ENCODE assay signal across 13 mouse cellular contexts in the genomic region with DNA sequence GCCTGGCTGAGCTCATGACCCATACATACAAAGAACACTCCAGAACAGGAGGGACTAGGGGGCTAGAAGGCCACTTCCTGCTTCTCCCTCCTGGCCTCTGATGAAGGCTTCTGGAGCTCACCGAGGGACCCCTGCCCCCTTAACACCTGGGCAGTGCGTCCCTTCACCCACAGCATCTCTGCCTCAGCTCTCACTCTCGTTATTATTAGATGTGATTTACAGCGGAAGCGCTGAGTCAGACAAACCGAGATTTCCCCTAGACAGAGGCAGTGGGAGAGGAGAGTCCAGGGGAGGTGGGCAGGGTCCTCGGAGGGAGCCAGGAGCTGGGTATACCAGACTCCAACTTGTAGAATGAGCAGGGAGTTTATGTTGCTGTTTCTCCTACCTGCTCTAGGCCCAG. TPM values are rescaled to one million over a fixed set of nuclear protein-coding genes. Genes with fewer than 3 reads are reported as not detected.
A peak's percentile ranks its signal among the peaks of the same experiment; 100 is the strongest.
DNase-seq lines count a peak whose midpoint lies in the region; ATAC-seq and TF ChIP-seq lines count a peak whose summit lies in the region.
"Had no signal": no experiment of that assay in that cellular context is flagged by ENCODE, and none has a peak within 500 bp of the region (broad histone marks: within the 10 kb centered on the region; RNA-seq: fewer than 3 reads in every experiment).

No protein-coding gene starts in this region.

- no peaks in the 10 kb centered on the region for H3K9me3 ChIP-seq in heart, postnatal 0 days (replicated peaks; ENCODE audit: control insufficient read depth, low read length)
- H3K9me3 ChIP-seq in forebrain, embryonic 10.5 days: no peaks in the 10 kb centered on the region
- no peaks in the 10 kb centered on the region for H3K9me3 ChIP-seq in limb, embryonic 11.5 days (ENCODE audit: control insufficient read depth, low read length)
- H3K9me3 ChIP-seq in neural tube, embryonic 11.5 days (ENCODE audit: control insufficient read depth, low read length): no peaks in the 10 kb centered on the region

- H3K4me1 ChIP-seq in heart, postnatal 0 days (ENCODE audit: control insufficient read depth, insufficient read depth): peaks cover 10% of the 10 kb centered on the region
- H3K4me1 ChIP-seq in forebrain, embryonic 10.5 days: peaks cover 71% of the 10 kb centered on the region
- H3K4me1 ChIP-seq in limb, embryonic 11.5 days (ENCODE audit: control insufficient read depth, insufficient read depth, low read length): peaks cover 17% of the 10 kb centered on the region
- peaks cover 34% of the 10 kb centered on the region for H3K4me1 ChIP-seq in neural tube, embryonic 11.5 days (ENCODE audit: control insufficient read depth, insufficient read depth, low read length)

- H3K4me3 ChIP-seq in heart, postnatal 0 days (ENCODE audit: low read depth, low read length): no peak overlapping the region
- H3K4me3 ChIP-seq in forebrain, embryonic 10.5 days: peak overlapping the region; percentile 36; the same call in 1 of the 2 replicates
- no peak overlapping the region; the same call in 1 of the 2 replicates for H3K4me3 ChIP-seq in limb, embryonic 11.5 days (ENCODE audit: low read depth, low read length)
- no peak overlapping the region for H3K4me3 ChIP-seq in neural tube, embryonic 11.5 days (ENCODE audit: low read depth, low read length)

- DNase-seq in heart, postnatal 0 days (ENCODE audit: low spot score): no peak
- DNase-seq in heart, postnatal 25 days (ENCODE audit: low spot score): no peak
- DNase-seq in forebrain, embryonic 10.5 days (ENCODE audit: extremely low spot score, low spot score): no peak
- DNase-seq in limb, embryonic 11.5 days (ENCODE audit: low spot score): no peak
- DNase-seq in neural tube, embryonic 11.5 days (ENCODE audit: low spot score): peak; percentile 13
- no peak for DNase-seq in lung, postnatal 14 days
- no peak for DNase-seq in spleen, adult 18-20 months
- DNase-seq in left cerebral cortex, postnatal 36 days (ENCODE audit: low spot score in 2 of 2): no peak
- DNase-seq: adrenal gland, adult 2 months; gastrocnemius, postnatal 36 days; kidney, postnatal 4 days had no signal

- H3K4me2 ChIP-seq in heart, postnatal 0 days (ENCODE audit: low read depth, low read length): 0 out of 2 replicates have a peak overlapping the region, but pooled peaks have one; percentile 32
- H3K4me2 ChIP-seq in limb, embryonic 11.5 days (ENCODE audit: low read depth, severe bottlenecking): 0 out of 2 replicates have a peak overlapping the region, but pooled peaks have one; percentile 38
- no peak overlapping the region; the same call in 1 of the 2 replicates for H3K4me2 ChIP-seq in neural tube, embryonic 11.5 days (ENCODE audit: low read depth)

- no peak overlapping the region for H3K9ac ChIP-seq in heart, postnatal 0 days (replicated peaks; ENCODE audit: low read depth, low read length)
- H3K9ac ChIP-seq in limb, embryonic 11.5 days (ENCODE audit: low read length): no peak overlapping the region
- no peak overlapping the region for H3K9ac ChIP-seq in neural tube, embryonic 11.5 days (ENCODE audit: low read length)

- intact Hi-C loops in heart, postnatal 25 days (cut with DNase I): no loop called here
- intact Hi-C loops in left cerebral cortex, postnatal 36 days (cut with DNase I): loop anchor here (5.0 kb wide), 2 partner anchors 529 to 714 kb away; no protein-coding TSS in a partner anchor

- H3K27me3 ChIP-seq in heart, postnatal 0 days (ENCODE audit: control insufficient read depth, insufficient read depth, low read length): peaks cover 54% of the 10 kb centered on the region
- H3K27me3 ChIP-seq in forebrain, embryonic 10.5 days (ENCODE audit: poor library complexity, severe bottlenecking): peaks cover 81% of the 10 kb centered on the region
- peaks cover 22% of the 10 kb centered on the region for H3K27me3 ChIP-seq in limb, embryonic 11.5 days (ENCODE audit: control insufficient read depth, insufficient read depth, low read length)
- H3K27me3 ChIP-seq in neural tube, embryonic 11.5 days (ENCODE audit: control insufficient read depth, insufficient read depth, low read length): peaks cover 29% of the 10 kb centered on the region
- H3K27me3 ChIP-seq: Patski had no signal

- TF ChIP-seq EP300 in heart, postnatal 0 days (IDR thresholded peaks at IDR 0.05; ENCODE audit: low read depth): no peak

- no peak for TF ChIP-seq CTCF in heart, postnatal 0 days (IDR thresholded peaks at IDR 0.05; ENCODE audit: low read depth)

- WGBS in heart, postnatal 0 days: 23% methylated on average over 7 of the region's 7 CpGs
- WGBS in forebrain, embryonic 10.5 days: 35% methylated on average over 7 of the region's 7 CpGs
- WGBS in limb, embryonic 11.5 days: 26% methylated on average over 7 of the region's 7 CpGs
- 32% methylated on average over 7 of the region's 7 CpGs for WGBS in neural tube, embryonic 11.5 days

- no peak overlapping the region for H3K27ac ChIP-seq in heart, postnatal 0 days (ENCODE audit: low read depth)
- H3K27ac ChIP-seq in forebrain, embryonic 10.5 days: peak overlapping the region; percentile 52; the same call in 1 of the 2 replicates
- no peak overlapping the region for H3K27ac ChIP-seq in limb, embryonic 11.5 days (replicated peaks; ENCODE audit: low read depth, low read length)
- no peak overlapping the region for H3K27ac ChIP-seq in neural tube, embryonic 11.5 days (ENCODE audit: low read depth, low read length)

- H3K36me3 ChIP-seq in heart, postnatal 0 days (replicated peaks; ENCODE audit: control insufficient read depth, insufficient read depth, low read length): 0 out of 2 replicates have a peak, but pooled peaks cover under 1% of the 10 kb centered on the region
- H3K36me3 ChIP-seq in forebrain, embryonic 10.5 days (replicated peaks): peaks cover 7% of the 10 kb centered on the region
- H3K36me3 ChIP-seq in limb, embryonic 11.5 days (ENCODE audit: control insufficient read depth, insufficient read depth, low read length): no peaks in the 10 kb centered on the region
- no peaks in the 10 kb centered on the region for H3K36me3 ChIP-seq in neural tube, embryonic 11.5 days (ENCODE audit: control insufficient read depth, insufficient read depth, low read length)

- ATAC-seq in heart, postnatal 0 days (ENCODE audit: insufficient read depth, low read depth): no peak
- ATAC-seq in limb, embryonic 11.5 days (ENCODE audit: insufficient number of reproducible peaks, low FRiP score, low TSS enrichment, low read depth): no peak
- ATAC-seq in neural tube, embryonic 11.5 days (ENCODE audit: insufficient read depth, low FRiP score, low TSS enrichment): no peak
- ATAC-seq: CD4-positive, CD25-positive, alpha-beta regulatory T cell, adult 4 months; Patski had no signal

RNA-seq across cellular contexts. Expression of gene Pou3f1, which starts 15.0 kb away (rescaled TPM):
- total RNA-seq in heart, postnatal 0 days (2014; rRNA removed; ENCODE audit: low replicate concordance): 0.04 and 1.5 TPM in 2 replicates
- 0.03 and 0.08 TPM in 2 replicates for polyA plus RNA-seq in heart, postnatal 0 days (2015; fragmentation: Nextera tagmentation; extraction: Ambion mirVana)
- under 1 TPM; 0.08 to 0.14 TPM for total RNA-seq in heart, postnatal 25 days (2021)
- polyA plus RNA-seq in forebrain, embryonic 10.5 days (2016; fragmentation: Nextera tagmentation; extraction: Ambion mirVana): 2.7 and 3.0 TPM in 2 replicates
- polyA plus RNA-seq in limb, embryonic 11.5 days (2014; fragmentation: Nextera tagmentation; extraction: Ambion mirVana): 0.27 and 0.60 TPM in 2 replicates
- 17.0 and 17.1 TPM in 2 replicates for polyA plus RNA-seq in neural tube, embryonic 11.5 days (2014; fragmentation: Nextera tagmentation; extraction: Ambion mirVana)
- 10 to 100 TPM; 14.8 to 21.6 TPM for total RNA-seq in left cerebral cortex, postnatal 36 days (2021)
- polyA plus RNA-seq: CD4-positive, CD25-positive, alpha-beta regulatory T cell, adult 4 months had no signal

RNA-seq across cellular contexts. Expression of gene Utp11, which starts 21.8 kb away (rescaled TPM):
- 2.6 and 5.5 TPM in 2 replicates for total RNA-seq in heart, postnatal 0 days (2014; rRNA removed; ENCODE audit: low replicate concordance)
- polyA plus RNA-seq in heart, postnatal 0 days (2015; fragmentation: Nextera tagmentation; extraction: Ambion mirVana): 33.4 and 39.7 TPM in 2 replicates
- total RNA-seq in heart, postnatal 25 days (2021): 10 to 100 TPM; 10.8 to 13.2 TPM
- polyA plus RNA-seq in forebrain, embryonic 10.5 days (2016; fragmentation: Nextera tagmentation; extraction: Ambion mirVana): 63.0 and 65.9 TPM in 2 replicates
- polyA plus RNA-seq in limb, embryonic 11.5 days (2014; fragmentation: Nextera tagmentation; extraction: Ambion mirVana): 78.9 TPM in 2 replicates
- 54.0 and 56.7 TPM in 2 replicates for polyA plus RNA-seq in neural tube, embryonic 11.5 days (2014; fragmentation: Nextera tagmentation; extraction: Ambion mirVana)
- 10 to 100 TPM; 14.4 to 15.1 TPM for total RNA-seq in left cerebral cortex, postnatal 36 days (2021)

RNA-seq across cellular contexts. Expression of gene Fhl3, which starts 28.9 kb away (rescaled TPM):
- total RNA-seq in heart, postnatal 0 days (2014; rRNA removed; ENCODE audit: low replicate concordance): 7.1 and 14.5 TPM in 2 replicates
- 6.2 and 6.5 TPM in 2 replicates for polyA plus RNA-seq in heart, postnatal 0 days (2015; fragmentation: Nextera tagmentation; extraction: Ambion mirVana)
- total RNA-seq in heart, postnatal 25 days (2021): 10 to 100 TPM; 12.7 to 14.2 TPM
- 5.5 and 8.7 TPM in 2 replicates for polyA plus RNA-seq in forebrain, embryonic 10.5 days (2016; fragmentation: Nextera tagmentation; extraction: Ambion mirVana)
- polyA plus RNA-seq in limb, embryonic 11.5 days (2014; fragmentation: Nextera tagmentation; extraction: Ambion mirVana): 11.5 and 11.6 TPM in 2 replicates
- polyA plus RNA-seq in neural tube, embryonic 11.5 days (2014; fragmentation: Nextera tagmentation; extraction: Ambion mirVana): 6.2 and 6.5 TPM in 2 replicates
- 1 to 10 TPM; 1.6 to 1.9 TPM for total RNA-seq in left cerebral cortex, postnatal 36 days (2021)

RNA-seq across cellular contexts. Expression of gene Sf3a3, which starts 43.0 kb away (rescaled TPM):
- total RNA-seq in heart, postnatal 0 days (2014; rRNA removed; ENCODE audit: low replicate concordance): 15.4 and 23.6 TPM in 2 replicates
- 47.5 and 50.6 TPM in 2 replicates for polyA plus RNA-seq in heart, postnatal 0 days (2015; fragmentation: Nextera tagmentation; extraction: Ambion mirVana)
- 10 to 100 TPM; 18.4 to 18.6 TPM for total RNA-seq in heart, postnatal 25 days (2021)
- 260 and 269 TPM in 2 replicates for polyA plus RNA-seq in forebrain, embryonic 10.5 days (2016; fragmentation: Nextera tagmentation; extraction: Ambion mirVana)
- 250 and 252 TPM in 2 replicates for polyA plus RNA-seq in limb, embryonic 11.5 days (2014; fragmentation: Nextera tagmentation; extraction: Ambion mirVana)
- polyA plus RNA-seq in neural tube, embryonic 11.5 days (2014; fragmentation: Nextera tagmentation; extraction: Ambion mirVana): 196 TPM in 2 replicates
- total RNA-seq in left cerebral cortex, postnatal 36 days (2021): 10 to 100 TPM; 31.8 to 37.3 TPM
